Mouse (Mus musculus): ENCODE measurements at regions not wholly inside any gene's neighbourhood (a gene's known extent, or its start where the extent isn't known, plus 50 kb on each side); places are given as distances from the start of the nearest gene placed in this dataset.
A peak's percentile ranks its signal among the peaks of the same experiment; 100 is the strongest.

- H3K9me3 ChIP-seq (replicated peaks; ENCODE audit: control insufficient read depth, low read length): no peaks in the 10 kb centered on the region
- TF ChIP-seq EP300 (IDR thresholded peaks at IDR 0.05; ENCODE audit: low read depth): no peak
- no peak for TF ChIP-seq CTCF (IDR thresholded peaks at IDR 0.05; ENCODE audit: low read depth)
- DNase-seq (ENCODE audit: low spot score): no peak
- H3K27ac ChIP-seq (ENCODE audit: low read depth): no peak overlapping the region
- 75% methylated on average over 2 of the region's 2 CpGs for WGBS
- no peak overlapping the region for H3K9ac ChIP-seq (replicated peaks; ENCODE audit: low read depth, low read length)
- H3K4me2 ChIP-seq (ENCODE audit: low read depth, low read length): no peak overlapping the region
- H3K4me3 ChIP-seq (ENCODE audit: low read depth, low read length): no peak overlapping the region
- no peaks in the 10 kb centered on the region for H3K27me3 ChIP-seq (ENCODE audit: control insufficient read depth, insufficient read depth, low read length)
- no peak for ATAC-seq (ENCODE audit: insufficient read depth, low read depth)
- no peaks in the 10 kb centered on the region for H3K4me1 ChIP-seq (ENCODE audit: control insufficient read depth, insufficient read depth)
- no peaks in the 10 kb centered on the region for H3K36me3 ChIP-seq (replicated peaks; ENCODE audit: control insufficient read depth, insufficient read depth, low read length)
Observed at GRCm38 (mm10) chr7:123805650-123806049, 177.0 kb upstream of the Hs3st4 start.

GRCm38 (mm10) chr7:123823976-123824375 lies 158.7 kb upstream of the Hs3st4 start:
- WGBS: 55% methylated on average over 4 of the region's 4 CpGs
- no peaks in the 10 kb centered on the region for H3K9me3 ChIP-seq (replicated peaks; ENCODE audit: control insufficient read depth, low read length)
- TF ChIP-seq CTCF (IDR thresholded peaks at IDR 0.05; ENCODE audit: low read depth): no peak
- TF ChIP-seq EP300 (IDR thresholded peaks at IDR 0.05; ENCODE audit: low read depth): no peak
- no peak overlapping the region for H3K4me3 ChIP-seq (ENCODE audit: low read depth, low read length)
- H3K27ac ChIP-seq (ENCODE audit: low read depth): no peak overlapping the region
- ATAC-seq (ENCODE audit: insufficient read depth, low read depth): no peak
- H3K4me1 ChIP-seq (ENCODE audit: control insufficient read depth, insufficient read depth): 0 out of 2 replicates have a peak, but pooled peaks cover 3% of the 10 kb centered on the region
- H3K36me3 ChIP-seq (replicated peaks; ENCODE audit: control insufficient read depth, insufficient read depth, low read length): no peaks in the 10 kb centered on the region
- H3K9ac ChIP-seq (replicated peaks; ENCODE audit: low read depth, low read length): no peak overlapping the region
- no peak overlapping the region for H3K4me2 ChIP-seq (ENCODE audit: low read depth, low read length)
- no peaks in the 10 kb centered on the region for H3K27me3 ChIP-seq (ENCODE audit: control insufficient read depth, insufficient read depth, low read length)
- peak; percentile 7 for DNase-seq (ENCODE audit: low spot score)

- no peaks in the 10 kb centered on the region for H3K36me3 ChIP-seq (replicated peaks; ENCODE audit: control insufficient read depth, insufficient read depth, low read length)
- TF ChIP-seq EP300 (IDR thresholded peaks at IDR 0.05; ENCODE audit: low read depth) (no peak), CTCF (IDR thresholded peaks at IDR 0.05; ENCODE audit: low read depth) (no peak)
- DNase-seq (ENCODE audit: low spot score): no peak
- WGBS: 76% methylated on average over 5 of the region's 5 CpGs
- H3K4me1 ChIP-seq (ENCODE audit: control insufficient read depth, insufficient read depth): 0 out of 2 replicates have a peak, but pooled peaks cover 3% of the 10 kb centered on the region
- H3K4me2 ChIP-seq (ENCODE audit: low read depth, low read length): no peak overlapping the region
- no peaks in the 10 kb centered on the region for H3K9me3 ChIP-seq (replicated peaks; ENCODE audit: control insufficient read depth, low read length)
- no peak overlapping the region for H3K27ac ChIP-seq (ENCODE audit: low read depth)
- H3K4me3 ChIP-seq (ENCODE audit: low read depth, low read length): no peak overlapping the region
- no peaks in the 10 kb centered on the region for H3K27me3 ChIP-seq (ENCODE audit: control insufficient read depth, insufficient read depth, low read length)
- no peak for ATAC-seq (ENCODE audit: insufficient read depth, low read depth)
- no peak overlapping the region for H3K9ac ChIP-seq (replicated peaks; ENCODE audit: low read depth, low read length)
Observed at GRCm38 (mm10) chr7:123826406-123826805, 156.3 kb upstream of the Hs3st4 start.

- no peak overlapping the region for H3K9ac ChIP-seq (replicated peaks; ENCODE audit: low read depth, low read length)
- H3K27me3 ChIP-seq (ENCODE audit: control insufficient read depth, insufficient read depth, low read length): no peaks in the 10 kb centered on the region
- no peak overlapping the region for H3K4me2 ChIP-seq (ENCODE audit: low read depth, low read length)
- TF ChIP-seq EP300 (IDR thresholded peaks at IDR 0.05; ENCODE audit: low read depth) (no peak), CTCF (IDR thresholded peaks at IDR 0.05; ENCODE audit: low read depth) (no peak)
- ATAC-seq (ENCODE audit: insufficient read depth, low read depth) (no peak), DNase-seq (ENCODE audit: low spot score) (no peak)
- no peak overlapping the region for H3K27ac ChIP-seq (ENCODE audit: low read depth)
- no peaks in the 10 kb centered on the region for H3K9me3 ChIP-seq (replicated peaks; ENCODE audit: control insufficient read depth, low read length)
- 82% methylated on average over 7 of the region's 7 CpGs for WGBS
- no peak overlapping the region for H3K4me3 ChIP-seq (ENCODE audit: low read depth, low read length)
- H3K4me1 ChIP-seq (ENCODE audit: control insufficient read depth, insufficient read depth): no peaks in the 10 kb centered on the region
- no peaks in the 10 kb centered on the region for H3K36me3 ChIP-seq (replicated peaks; ENCODE audit: control insufficient read depth, insufficient read depth, low read length)
Observed at GRCm38 (mm10) chr7:123842552-123842951, 140.1 kb upstream of the Hs3st4 start.

- no peaks in the 10 kb centered on the region for H3K27me3 ChIP-seq (ENCODE audit: control insufficient read depth, insufficient read depth, low read length)
- no peaks in the 10 kb centered on the region for H3K9me3 ChIP-seq (replicated peaks; ENCODE audit: control insufficient read depth, low read length)
- H3K27ac ChIP-seq (ENCODE audit: low read depth): no peak overlapping the region
- no peak overlapping the region for H3K4me3 ChIP-seq (ENCODE audit: low read depth, low read length)
- H3K9ac ChIP-seq (replicated peaks; ENCODE audit: low read depth, low read length): no peak overlapping the region
- no peak for DNase-seq (ENCODE audit: low spot score)
- no peak for TF ChIP-seq EP300 (IDR thresholded peaks at IDR 0.05; ENCODE audit: low read depth)
- TF ChIP-seq CTCF (IDR thresholded peaks at IDR 0.05; ENCODE audit: low read depth): no peak
- no peak for ATAC-seq (ENCODE audit: insufficient read depth, low read depth)
- H3K4me1 ChIP-seq (ENCODE audit: control insufficient read depth, insufficient read depth): no peaks in the 10 kb centered on the region
- H3K36me3 ChIP-seq (replicated peaks; ENCODE audit: control insufficient read depth, insufficient read depth, low read length): no peaks in the 10 kb centered on the region
- H3K4me2 ChIP-seq (ENCODE audit: low read depth, low read length): no peak overlapping the region
- WGBS: 76% methylated on average over 4 of the region's 4 CpGs
Observed at GRCm38 (mm10) chr7:123847081-123847480, 135.6 kb upstream of the Hs3st4 start.

GRCm38 (mm10) chr7:123848644-123849043 lies 134.0 kb upstream of the Hs3st4 start:
- no peak for TF ChIP-seq EP300 (IDR thresholded peaks at IDR 0.05; ENCODE audit: low read depth)
- no peak for TF ChIP-seq CTCF (IDR thresholded peaks at IDR 0.05; ENCODE audit: low read depth)
- no peaks in the 10 kb centered on the region for H3K9me3 ChIP-seq (replicated peaks; ENCODE audit: control insufficient read depth, low read length)
- ATAC-seq (ENCODE audit: insufficient read depth, low read depth) (no peak), DNase-seq (ENCODE audit: low spot score) (no peak)
- H3K27me3 ChIP-seq (ENCODE audit: control insufficient read depth, insufficient read depth, low read length): no peaks in the 10 kb centered on the region
- no peaks in the 10 kb centered on the region for H3K4me1 ChIP-seq (ENCODE audit: control insufficient read depth, insufficient read depth)
- H3K4me3 ChIP-seq (ENCODE audit: low read depth, low read length): no peak overlapping the region
- no peaks in the 10 kb centered on the region for H3K36me3 ChIP-seq (replicated peaks; ENCODE audit: control insufficient read depth, insufficient read depth, low read length)
- H3K4me2 ChIP-seq (ENCODE audit: low read depth, low read length): no peak overlapping the region
- no peak overlapping the region for H3K9ac ChIP-seq (replicated peaks; ENCODE audit: low read depth, low read length)
- H3K27ac ChIP-seq (ENCODE audit: low read depth): no peak overlapping the region
- 47% methylated on average over 5 of the region's 5 CpGs for WGBS

Measured in heart, postnatal 0 days (tissue).